In the genomic region with DNA sequence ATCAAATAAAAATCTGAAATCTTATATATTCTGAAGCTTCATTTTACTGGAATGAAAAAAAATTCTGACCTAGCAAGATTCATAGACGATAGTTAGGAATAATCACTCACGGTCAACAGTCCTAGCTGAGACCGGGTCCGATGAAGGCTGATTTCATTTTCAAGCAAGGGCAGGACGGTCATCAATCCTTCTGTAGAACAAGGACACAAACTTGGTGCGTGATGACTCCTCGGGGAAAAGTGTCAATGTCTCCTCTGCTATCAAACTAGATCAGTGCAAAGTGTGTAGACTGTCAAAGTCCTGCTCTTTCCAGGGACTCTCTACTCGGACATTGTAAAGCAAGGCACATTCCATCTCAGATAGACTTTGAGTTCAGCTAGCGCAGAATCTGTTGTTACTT, we compare ENCODE assay signal across 45 mouse cellular contexts. TPM values are rescaled to one million over a fixed set of nuclear protein-coding genes. Genes with fewer than 3 reads are reported as not detected.
"Had no signal": no experiment of that assay in that cellular context is flagged by ENCODE, and none has a peak within 500 bp of the region (broad histone marks: within the 10 kb centered on the region; RNA-seq: fewer than 3 reads in every experiment).

No protein-coding gene starts in this region.

- DNase-seq: gastrocnemius, adult 2 months; gastrocnemius, postnatal 10 days; gastrocnemius, postnatal 25 days; heart, adult 18-20 months; heart, postnatal 10 days; heart, postnatal 4 days; kidney, adult 18-20 months; kidney, adult 8-10 months; kidney, postnatal 10 days; kidney, postnatal 25 days; kidney, postnatal 4 days; layer of hippocampus, adult 9-11 months; layer of hippocampus, postnatal 36 days; left cerebral cortex, postnatal 4 days had no signal

RNA-seq across cellular contexts. Expression of a gene that starts 18.4 kb away (rescaled TPM):
- total RNA-seq: gastrocnemius, adult 2 months; gastrocnemius, postnatal 10 days; gastrocnemius, postnatal 25 days; gastrocnemius, postnatal 4 days; granulocyte monocyte progenitor cell, adult 5-6 weeks; heart, adult 18-20 months; heart, adult 8-10 months; heart, postnatal 10 days; heart, postnatal 25 days; heart, postnatal 4 days; layer of hippocampus, adult 18-20 months; layer of hippocampus, adult 8-10 months; layer of hippocampus, postnatal 14 days; layer of hippocampus, postnatal 36 days; left cerebral cortex, adult 18-20 months; left cerebral cortex, adult 8-10 months; left cerebral cortex, postnatal 10 days; left cerebral cortex, postnatal 25 days; left cerebral cortex, postnatal 4 days; liver, adult 2 months had no signal
- polyA plus RNA-seq: heart, embryonic 10.5 days; heart, embryonic 12.5 days; heart, embryonic 14.5 days; heart, embryonic 16.5 days; hindbrain, embryonic 10.5 days; hindbrain, embryonic 12.5 days; hindbrain, embryonic 14.5 days; hindbrain, embryonic 16.5 days; inflammation-experienced regulatory T-cells, adult 6 months; intestine, embryonic 15.5 days; intestine, postnatal 0 days; kidney, embryonic 14.5 days; kidney, embryonic 16.5 days; limb, embryonic 11.5 days; limb, embryonic 13.5 days; limb, embryonic 15.5 days; liver, adult 2 months; liver, embryonic 12.5 days; liver, embryonic 14.5 days; liver, embryonic 16.5 days had no signal

RNA-seq across cellular contexts. Expression of a gene that starts 24.3 kb away (rescaled TPM):
- polyA plus RNA-seq: inflammation-experienced regulatory T-cells, adult 6 months had no signal
